Mouse (Mus musculus): ENCODE measurements around the gene Bcr. TPM values are rescaled to one million over a fixed set of nuclear protein-coding genes. Genes with fewer than 3 reads are reported as not detected.

Bcr gene
- polyA plus RNA-seq, 1 experiment from 2014 or later, result 31.1 TPM

DNA sequence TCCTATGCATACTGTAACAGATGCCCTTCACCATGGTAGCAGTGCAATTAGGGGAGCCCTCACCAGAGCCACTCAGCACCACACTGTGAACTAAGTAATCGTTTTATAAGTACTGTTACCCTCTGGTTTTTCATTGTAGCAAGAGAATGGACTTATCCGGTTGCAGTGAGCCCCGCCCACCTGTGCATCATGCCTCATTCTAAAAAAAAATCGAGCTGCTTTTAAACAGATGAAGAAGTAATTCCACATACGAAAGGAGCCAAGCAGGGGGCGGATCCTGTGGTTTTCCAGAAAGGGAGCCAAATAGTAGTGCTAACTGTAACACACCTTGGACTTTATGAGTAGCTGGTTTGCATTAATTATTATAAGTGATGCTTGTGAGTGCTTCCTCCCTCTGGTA is 58.1 kb downstream of the Bcr start:
- peaks cover 32% of the 10 kb centered on the region for H3K4me1 ChIP-seq (ENCODE audit: control insufficient read depth, insufficient read depth, low read length)

DNA sequence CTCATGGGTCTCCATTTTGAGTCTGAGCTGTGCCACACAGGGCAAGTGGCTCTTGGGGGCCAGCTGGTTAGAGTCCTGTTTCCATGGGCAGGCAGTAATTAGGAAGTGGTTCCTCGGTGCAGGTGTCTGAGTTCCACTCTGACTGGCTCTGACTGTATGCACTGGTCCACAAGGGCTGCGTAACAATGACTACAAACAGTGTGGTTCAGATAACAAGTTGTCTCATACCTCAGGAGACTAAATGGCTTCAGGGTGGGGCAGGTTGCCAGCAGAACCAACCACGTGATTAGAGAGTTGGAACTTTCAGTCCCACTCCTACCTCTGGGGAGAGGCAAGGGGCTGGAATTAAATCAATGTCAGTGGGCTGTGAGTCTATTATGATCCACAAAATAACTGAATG is 59.0 kb downstream of the Bcr start:
- ATAC-seq (replicated peaks; ENCODE audit: insufficient number of reproducible peaks, low FRiP score, low TSS enrichment), result no peak
- Histone ChIP-seq H3K27ac (ENCODE audit: low read depth, low read length) (no peak overlapping the region), H3K4me1 (ENCODE audit: control insufficient read depth, insufficient read depth, low read length) (peaks cover 36% of the 10 kb centered on the region), H3K4me2 (no peak overlapping the region), H3K9ac (ENCODE audit: low read depth, low read length) (no peak overlapping the region), H3K36me3 (ENCODE audit: control insufficient read depth, insufficient read depth, low read length) (no peaks in the 10 kb centered on the region), H3K4me3 (ENCODE audit: low read depth, low read length) (no peak overlapping the region), H3K9me3 (replicated peaks; ENCODE audit: control insufficient read depth, low read length) (no peaks in the 10 kb centered on the region), H3K27me3 (ENCODE audit: control insufficient read depth, insufficient read depth, low read length) (no peaks in the 10 kb centered on the region)
- 65% methylated on average over 3 of the region's 3 CpGs for WGBS (ENCODE audit: insufficient replicate concordance)

More for the DNA sequence above, 58.1 kb downstream of the Bcr start:
- no peak overlapping the region for H3K4me2 ChIP-seq
- WGBS (ENCODE audit: insufficient replicate concordance), result 81% methylated on average over 6 of the region's 6 CpGs
- H3K27me3 ChIP-seq (ENCODE audit: control insufficient read depth, insufficient read depth, low read length), result no peaks in the 10 kb centered on the region
- no peaks in the 10 kb centered on the region for H3K9me3 ChIP-seq (replicated peaks; ENCODE audit: control insufficient read depth, low read length)
- H3K4me3 ChIP-seq (ENCODE audit: low read depth, low read length), result no peak overlapping the region
- no peaks in the 10 kb centered on the region for H3K36me3 ChIP-seq (ENCODE audit: control insufficient read depth, insufficient read depth, low read length)
- H3K27ac ChIP-seq (ENCODE audit: low read depth, low read length), result no peak overlapping the region
- ATAC-seq (replicated peaks; ENCODE audit: insufficient number of reproducible peaks, low FRiP score, low TSS enrichment), result no peak
- no peak overlapping the region for H3K9ac ChIP-seq (ENCODE audit: low read depth, low read length)

- no peak for ATAC-seq (replicated peaks; ENCODE audit: insufficient number of reproducible peaks, low FRiP score, low TSS enrichment)
- Histone ChIP-seq H3K4me1 (ENCODE audit: control insufficient read depth, insufficient read depth, low read length) (peaks cover 38% of the 10 kb centered on the region), H3K4me2 (no peak overlapping the region), H3K36me3 (ENCODE audit: control insufficient read depth, insufficient read depth, low read length) (no peaks in the 10 kb centered on the region; the same call in 1 of the 2 replicates), H3K4me3 (ENCODE audit: low read depth, low read length) (no peak overlapping the region), H3K27me3 (ENCODE audit: control insufficient read depth, insufficient read depth, low read length) (no peaks in the 10 kb centered on the region), H3K9ac (ENCODE audit: low read depth, low read length) (no peak overlapping the region), H3K9me3 (replicated peaks; ENCODE audit: control insufficient read depth, low read length) (no peaks in the 10 kb centered on the region), H3K27ac (ENCODE audit: low read depth, low read length) (no peak overlapping the region)
- WGBS (ENCODE audit: insufficient replicate concordance), result 86% methylated on average over 5 of the region's 5 CpGs
Measured at GRCm38 (mm10) chr10:75120176-75120575, 59.8 kb downstream of the Bcr start.

- no peaks in the 10 kb centered on the region; the same call in 1 of the 2 replicates for H3K36me3 ChIP-seq (ENCODE audit: control insufficient read depth, insufficient read depth, low read length)
- 0 out of 2 replicates have a peak, but pooled peaks have one; percentile 39 for ATAC-seq (replicated peaks; ENCODE audit: insufficient number of reproducible peaks, low FRiP score, low TSS enrichment)
- H3K27me3 ChIP-seq (ENCODE audit: control insufficient read depth, insufficient read depth, low read length), result no peaks in the 10 kb centered on the region
- H3K27ac ChIP-seq (ENCODE audit: low read depth, low read length), result 0 out of 2 replicates have a peak overlapping the region, but pooled peaks have one; percentile 22
- H3K4me2 ChIP-seq, result no peak overlapping the region
- WGBS (ENCODE audit: insufficient replicate concordance), result 49% methylated on average over 5 of the region's 5 CpGs
- H3K9ac ChIP-seq (ENCODE audit: low read depth, low read length), result no peak overlapping the region
- H3K4me3 ChIP-seq (ENCODE audit: low read depth, low read length), result no peak overlapping the region
- H3K9me3 ChIP-seq (replicated peaks; ENCODE audit: control insufficient read depth, low read length), result no peaks in the 10 kb centered on the region
- H3K4me1 ChIP-seq (ENCODE audit: control insufficient read depth, insufficient read depth, low read length), result peaks cover 38% of the 10 kb centered on the region
Measured at GRCm38 (mm10) chr10:75121028-75121427, 60.6 kb downstream of the Bcr start.

DNA sequence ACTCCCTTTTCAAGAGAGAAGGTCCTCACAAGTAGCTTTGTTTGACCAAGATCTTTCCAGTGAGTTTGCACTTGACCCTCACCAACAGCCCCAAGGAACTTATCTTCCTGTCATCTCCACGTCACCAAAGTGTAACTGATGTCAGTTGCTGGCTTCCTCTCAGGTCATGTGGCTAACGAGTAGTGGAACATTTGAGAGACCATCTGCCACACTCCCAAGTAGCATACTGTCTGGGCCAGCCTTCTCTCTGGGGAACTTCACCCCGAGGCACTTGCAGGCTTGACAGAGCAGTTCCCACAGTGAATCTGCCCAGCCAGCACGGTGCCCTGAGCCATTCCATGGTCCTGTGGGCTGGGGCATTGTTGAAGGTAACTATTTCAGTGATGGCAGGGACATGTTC is 65.2 kb downstream of the Bcr start:
- Histone ChIP-seq H3K4me3 (ENCODE audit: low read depth, low read length) (no peak overlapping the region), H3K9ac (ENCODE audit: low read depth, low read length) (no peak overlapping the region), H3K27me3 (ENCODE audit: control insufficient read depth, insufficient read depth, low read length) (0 out of 2 replicates have a peak, but pooled peaks cover 5% of the 10 kb centered on the region), H3K4me1 (ENCODE audit: control insufficient read depth, insufficient read depth, low read length) (peaks cover 22% of the 10 kb centered on the region), H3K36me3 (ENCODE audit: control insufficient read depth, insufficient read depth, low read length) (no peaks in the 10 kb centered on the region; the same call in 1 of the 2 replicates), H3K9me3 (replicated peaks; ENCODE audit: control insufficient read depth, low read length) (no peaks in the 10 kb centered on the region), H3K4me2 (no peak overlapping the region), H3K27ac (ENCODE audit: low read depth, low read length) (no peak overlapping the region)
- WGBS (ENCODE audit: insufficient replicate concordance), result 51% methylated on average over 4 of the region's 4 CpGs
- ATAC-seq (replicated peaks; ENCODE audit: insufficient number of reproducible peaks, low FRiP score, low TSS enrichment), result no peak

DNA sequence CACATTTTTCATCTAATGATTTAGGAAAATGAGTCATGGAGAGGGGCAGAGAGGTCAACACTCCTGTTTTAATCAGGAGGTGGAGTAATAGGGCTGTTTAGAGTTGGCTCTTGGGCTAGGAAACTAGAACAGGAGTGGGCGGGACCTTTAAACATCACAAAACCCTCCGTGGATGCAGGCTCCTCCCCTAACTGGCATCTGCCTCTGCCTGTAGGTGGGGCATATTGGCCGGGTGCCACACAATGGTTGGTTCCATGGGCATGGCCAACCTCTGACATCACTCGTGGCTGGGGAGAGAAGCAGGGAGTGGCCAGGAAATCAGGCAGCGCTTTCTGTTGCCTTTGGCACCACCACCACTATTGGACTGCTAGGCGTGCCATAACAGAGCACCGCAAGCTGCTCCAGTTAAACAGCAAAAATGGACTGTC is 68.9 kb downstream of the Bcr start:
- Histone ChIP-seq H3K9ac (ENCODE audit: low read depth, low read length) (no peak overlapping the region), H3K4me3 (ENCODE audit: low read depth, low read length) (no peak overlapping the region), H3K4me1 (ENCODE audit: control insufficient read depth, insufficient read depth, low read length) (0 out of 2 replicates have a peak, but pooled peaks cover 4% of the 10 kb centered on the region), H3K27ac (ENCODE audit: low read depth, low read length) (no peak overlapping the region), H3K36me3 (ENCODE audit: control insufficient read depth, insufficient read depth, low read length) (peaks cover 8% of the 10 kb centered on the region; the same call in 1 of the 2 replicates), H3K4me2 (no peak overlapping the region), H3K27me3 (ENCODE audit: control insufficient read depth, insufficient read depth, low read length) (0 out of 2 replicates have a peak, but pooled peaks cover 5% of the 10 kb centered on the region), H3K9me3 (replicated peaks; ENCODE audit: control insufficient read depth, low read length) (no peaks in the 10 kb centered on the region)
- WGBS (ENCODE audit: insufficient replicate concordance), result 81% methylated on average over 7 of the region's 7 CpGs
- ATAC-seq (replicated peaks; ENCODE audit: insufficient number of reproducible peaks, low FRiP score, low TSS enrichment), result no peak

DNA sequence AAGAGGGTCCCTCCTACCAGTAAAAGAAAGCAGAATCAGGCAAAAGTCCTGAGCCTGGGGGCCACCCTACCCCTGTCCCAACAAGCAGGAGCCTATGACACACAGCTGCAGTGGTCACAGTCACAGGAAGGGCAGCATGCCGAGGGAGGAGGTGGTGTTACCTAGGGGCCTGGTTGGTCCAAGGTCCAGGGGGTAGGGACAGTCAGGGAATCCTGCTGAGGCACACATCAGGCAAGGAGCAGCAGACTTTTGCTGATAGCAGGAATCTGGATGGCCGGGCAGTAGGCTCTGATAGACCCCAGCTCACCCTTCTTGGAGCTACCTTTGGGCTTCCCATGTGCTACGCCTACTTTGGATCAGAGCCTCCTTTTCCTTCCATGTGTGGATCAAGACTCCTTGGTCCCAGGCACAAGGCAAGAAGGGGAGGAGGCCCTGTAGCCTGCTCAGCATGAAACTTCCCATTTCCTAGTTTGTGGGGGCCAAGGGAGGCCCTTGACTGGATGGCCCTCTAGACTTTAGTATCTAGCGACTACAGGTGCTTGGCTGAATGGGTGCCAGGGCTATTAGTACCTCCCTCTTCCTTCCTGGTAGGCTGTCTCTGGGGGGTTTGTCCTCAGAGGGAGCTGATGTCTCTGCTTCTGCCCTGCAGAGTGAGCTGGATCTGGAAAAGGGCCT is 70.1 kb downstream of the Bcr start:
- H3K4me1 ChIP-seq (ENCODE audit: control insufficient read depth, insufficient read depth, low read length), result 0 out of 2 replicates have a peak, but pooled peaks cover 2% of the 10 kb centered on the region
- ATAC-seq (replicated peaks; ENCODE audit: insufficient number of reproducible peaks, low FRiP score, low TSS enrichment), result no peak
- H3K4me3 ChIP-seq (ENCODE audit: low read depth, low read length), result no peak overlapping the region
- no peaks in the 10 kb centered on the region for H3K9me3 ChIP-seq (replicated peaks; ENCODE audit: control insufficient read depth, low read length)
- H3K9ac ChIP-seq (ENCODE audit: low read depth, low read length), result no peak overlapping the region
- no peak overlapping the region for H3K4me2 ChIP-seq
- 0 out of 2 replicates have a peak, but pooled peaks cover 5% of the 10 kb centered on the region for H3K27me3 ChIP-seq (ENCODE audit: control insufficient read depth, insufficient read depth, low read length)
- no peak overlapping the region for H3K27ac ChIP-seq (ENCODE audit: low read depth, low read length)
- H3K36me3 ChIP-seq (ENCODE audit: control insufficient read depth, insufficient read depth, low read length), result peaks cover 8% of the 10 kb centered on the region; the same call in 1 of the 2 replicates
- WGBS (ENCODE audit: insufficient replicate concordance), result 70% methylated on average over 4 of the region's 4 CpGs

- Histone ChIP-seq H3K27me3 (ENCODE audit: control insufficient read depth, insufficient read depth, low read length) (0 out of 2 replicates have a peak, but pooled peaks cover 5% of the 10 kb centered on the region), H3K4me2 (no peak overlapping the region), H3K4me1 (ENCODE audit: control insufficient read depth, insufficient read depth, low read length) (peaks cover 2% of the 10 kb centered on the region; the same call in 1 of the 2 replicates), H3K27ac (ENCODE audit: low read depth, low read length) (no peak overlapping the region), H3K9ac (ENCODE audit: low read depth, low read length) (no peak overlapping the region), H3K9me3 (replicated peaks; ENCODE audit: control insufficient read depth, low read length) (no peaks in the 10 kb centered on the region), H3K36me3 (ENCODE audit: control insufficient read depth, insufficient read depth, low read length) (peaks cover 19% of the 10 kb centered on the region), H3K4me3 (ENCODE audit: low read depth, low read length) (no peak overlapping the region)
- WGBS (ENCODE audit: insufficient replicate concordance), result 57% methylated on average over 8 of the region's 8 CpGs
- no peak for ATAC-seq (replicated peaks; ENCODE audit: insufficient number of reproducible peaks, low FRiP score, low TSS enrichment)
Measured at GRCm38 (mm10) chr10:75131625-75132024, 71.2 kb downstream of the Bcr start.
